Mouse (Mus musculus): ENCODE results near the gene Tmem121b. TPM values are rescaled to one million over a fixed set of nuclear protein-coding genes. Genes with fewer than 3 reads are reported as not detected.

Tmem121b gene
- total and polyA plus RNA-seq, 2 experiments from 2014 or later: 2.5 to 30.5 TPM

DNA sequence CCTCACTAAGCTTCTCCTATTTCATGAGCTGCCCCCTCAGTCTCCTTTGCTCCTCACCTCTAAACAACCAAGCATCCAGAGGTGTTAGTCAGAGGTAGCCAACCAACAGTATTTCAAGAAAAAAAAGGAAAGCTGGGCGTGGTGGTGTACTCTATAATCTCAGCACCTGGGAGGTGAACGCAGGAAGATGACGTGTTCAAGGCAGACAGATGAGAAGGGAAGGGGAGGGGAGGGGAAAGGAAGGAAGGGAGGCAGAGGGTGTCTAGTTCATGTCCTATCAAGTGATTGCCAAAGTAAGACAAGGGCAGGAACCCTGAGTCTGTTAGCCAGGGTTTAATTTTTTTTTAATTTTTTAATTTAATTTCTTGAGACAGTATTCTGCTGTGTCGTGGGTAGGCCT lies 15.0 kb upstream of the Tmem121b start:
- no peak for TF ChIP-seq CTCF (IDR thresholded peaks at IDR 0.05)
- Histone ChIP-seq H3K4me3 (ENCODE audit: low read depth, low read length) (no peak overlapping the region), H3K27me3 (ENCODE audit: insufficient read depth, low read length) (no peaks in the 10 kb centered on the region), H3K4me1 (ENCODE audit: insufficient read depth, low read length) (no peaks in the 10 kb centered on the region), H3K27ac (ENCODE audit: low read depth, low read length) (no peak overlapping the region), H3K4me2 (ENCODE audit: low read depth, low read length, poor library complexity, severe bottlenecking) (no peak overlapping the region), H3K36me3 (ENCODE audit: insufficient read depth, low read length) (peaks cover 22% of the 10 kb centered on the region), H3K9ac (replicated peaks; ENCODE audit: low read length, poor library complexity, severe bottlenecking) (no peak overlapping the region), H3K9me3 (ENCODE audit: low read length) (no peaks in the 10 kb centered on the region)
- WGBS: 88% methylated on average over 4 of the region's 4 CpGs
- ATAC-seq (ENCODE audit: low FRiP score) (no peak), DNase-seq (ENCODE audit: low spot score) (no peak)

GRCm38 (mm10) chr6:120505531-120505930 lies 11.9 kb upstream of the Tmem121b start:
- ATAC-seq (ENCODE audit: low FRiP score) (no peak), DNase-seq (ENCODE audit: low spot score) (peak; percentile 70)
- Histone ChIP-seq H3K4me1 (ENCODE audit: insufficient read depth, low read length) (no peaks in the 10 kb centered on the region), H3K4me2 (ENCODE audit: low read depth, low read length, poor library complexity, severe bottlenecking) (no peak overlapping the region), H3K27me3 (ENCODE audit: insufficient read depth, low read length) (no peaks in the 10 kb centered on the region), H3K27ac (ENCODE audit: low read depth, low read length) (no peak overlapping the region), H3K36me3 (ENCODE audit: insufficient read depth, low read length) (peaks cover 12% of the 10 kb centered on the region), H3K9me3 (ENCODE audit: low read length) (no peaks in the 10 kb centered on the region), H3K4me3 (ENCODE audit: low read depth, low read length) (no peak overlapping the region), H3K9ac (replicated peaks; ENCODE audit: low read length, poor library complexity, severe bottlenecking) (no peak overlapping the region)
- no peak for TF ChIP-seq CTCF (IDR thresholded peaks at IDR 0.05)
- 66% methylated on average over 4 of the region's 4 CpGs for WGBS

- no peak for DNase-seq (ENCODE audit: low spot score)
- no peak for TF ChIP-seq CTCF (IDR thresholded peaks at IDR 0.05)
- H3K27me3 ChIP-seq (ENCODE audit: insufficient read depth, low read length): no peaks in the 10 kb centered on the region
- no peak overlapping the region for H3K27ac ChIP-seq (ENCODE audit: low read depth, low read length)
- WGBS: 62% methylated on average over 3 of the region's 3 CpGs
- H3K4me2 ChIP-seq (ENCODE audit: low read depth, low read length, poor library complexity, severe bottlenecking): no peak overlapping the region
- ATAC-seq (ENCODE audit: low FRiP score): no peak
- no peak overlapping the region for H3K4me3 ChIP-seq (ENCODE audit: low read depth, low read length)
- no peaks in the 10 kb centered on the region for H3K4me1 ChIP-seq (ENCODE audit: insufficient read depth, low read length)
- no peak overlapping the region for H3K9ac ChIP-seq (replicated peaks; ENCODE audit: low read length, poor library complexity, severe bottlenecking)
- H3K9me3 ChIP-seq (ENCODE audit: low read length): no peaks in the 10 kb centered on the region
- H3K36me3 ChIP-seq (ENCODE audit: insufficient read depth, low read length): peaks cover 2% of the 10 kb centered on the region; the same call in 1 of the 2 replicates
Measured at GRCm38 (mm10) chr6:120504051-120504450, 10.4 kb upstream of the Tmem121b start.

GRCm38 (mm10) chr6:120496544-120496943 lies 2.9 kb upstream of the Tmem121b start:
- Histone ChIP-seq H3K9me3 (ENCODE audit: low read length) (no peaks in the 10 kb centered on the region), H3K9ac (replicated peaks; ENCODE audit: low read length, poor library complexity, severe bottlenecking) (no peak overlapping the region), H3K27me3 (ENCODE audit: insufficient read depth, low read length) (no peaks in the 10 kb centered on the region), H3K36me3 (ENCODE audit: insufficient read depth, low read length) (no peaks in the 10 kb centered on the region), H3K4me3 (ENCODE audit: low read depth, low read length) (no peak overlapping the region), H3K27ac (ENCODE audit: low read depth, low read length) (no peak overlapping the region), H3K4me2 (ENCODE audit: low read depth, low read length, poor library complexity, severe bottlenecking) (no peak overlapping the region), H3K4me1 (ENCODE audit: insufficient read depth, low read length) (peaks cover 5% of the 10 kb centered on the region)
- ATAC-seq (ENCODE audit: low FRiP score) (no peak), DNase-seq (ENCODE audit: low spot score) (peak; percentile 75)
- 39% methylated on average over 3 of the region's 3 CpGs for WGBS
- no peak for TF ChIP-seq CTCF (IDR thresholded peaks at IDR 0.05)

DNA sequence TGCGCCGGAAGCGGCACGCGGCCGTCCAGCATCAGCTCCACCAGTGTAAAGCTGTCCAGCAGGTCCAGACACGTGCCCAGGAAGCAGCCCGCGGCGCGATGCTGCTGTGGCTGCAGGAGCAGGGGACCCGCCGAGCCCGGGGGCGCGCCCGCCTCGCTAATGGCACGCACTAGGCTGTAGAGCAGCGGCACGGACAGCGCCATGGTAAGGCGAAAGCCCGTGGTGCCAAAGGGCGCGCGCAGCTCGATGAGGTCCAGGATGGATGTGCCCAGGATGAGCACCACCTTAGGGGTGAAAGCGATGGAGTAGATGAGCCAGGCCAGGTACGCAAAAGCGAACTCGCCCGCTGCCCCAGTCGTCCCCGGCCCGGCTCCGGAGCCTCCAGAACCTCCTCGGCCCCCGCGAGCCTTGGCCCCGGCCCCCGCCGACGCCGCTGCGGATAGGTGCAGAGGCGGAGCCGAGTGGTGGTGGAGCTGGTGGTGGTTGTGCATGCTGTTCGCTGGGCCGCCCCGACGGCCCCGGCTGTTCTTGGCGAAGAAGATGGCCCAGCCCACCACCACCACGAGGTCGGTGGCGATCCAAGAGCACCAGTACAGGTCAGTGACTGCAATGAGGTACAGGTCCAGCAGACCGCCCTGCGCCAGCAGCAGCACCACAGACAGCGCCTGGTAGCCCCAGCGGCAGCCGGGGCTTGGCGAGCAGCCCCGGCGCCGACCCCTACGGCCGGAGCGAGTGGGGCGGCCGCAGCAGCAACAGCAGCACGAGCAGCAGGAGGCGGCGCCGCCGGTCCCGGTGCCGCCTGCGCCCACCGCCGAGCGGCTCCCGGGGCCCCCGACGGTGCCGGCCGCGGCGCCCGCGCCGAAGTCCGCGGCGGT lies 871 bp downstream of the Tmem121b start:
- peaks cover 16% of the 10 kb centered on the region for H3K4me1 ChIP-seq (ENCODE audit: insufficient read depth, low read length)
- no peak for DNase-seq (ENCODE audit: low spot score)

DNA sequence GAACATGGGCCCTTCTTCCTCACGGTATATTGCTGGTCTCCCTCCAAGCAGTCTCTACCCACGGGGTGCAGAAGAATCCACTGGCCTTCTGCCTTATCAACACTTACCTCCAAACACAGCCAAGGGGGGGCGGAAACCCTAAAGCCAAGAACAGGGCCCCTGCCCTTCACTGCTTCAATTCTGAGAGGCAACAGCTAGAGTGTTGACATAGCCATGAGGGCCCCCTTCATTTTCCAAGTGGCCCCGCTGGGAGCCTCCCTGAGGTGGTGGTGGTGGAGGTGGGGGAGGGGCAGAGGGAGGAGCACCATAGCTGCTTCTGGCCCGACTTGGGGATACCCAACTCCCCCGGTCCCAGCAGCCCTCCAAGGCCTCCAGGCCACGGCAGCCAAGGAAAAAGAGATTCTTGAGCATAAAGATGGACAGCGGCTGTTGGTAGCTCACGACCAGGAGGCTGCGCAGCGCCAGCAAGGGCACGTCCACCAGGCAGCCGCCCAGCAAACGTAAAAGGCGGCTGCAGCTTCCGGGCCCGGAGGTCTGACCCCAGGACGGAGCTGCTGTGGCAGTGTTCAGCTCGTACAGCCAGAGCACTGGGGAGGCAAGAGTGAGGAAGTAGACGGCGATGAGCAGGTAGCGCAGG lies 1.6 kb downstream of the Tmem121b start:
- H3K36me3 ChIP-seq (ENCODE audit: insufficient read depth, low read length): no peaks in the 10 kb centered on the region
- peaks cover 16% of the 10 kb centered on the region for H3K4me1 ChIP-seq (ENCODE audit: insufficient read depth, low read length)
- no peak for TF ChIP-seq CTCF (IDR thresholded peaks at IDR 0.05)
- H3K27me3 ChIP-seq (ENCODE audit: insufficient read depth, low read length): no peaks in the 10 kb centered on the region
- H3K9me3 ChIP-seq (ENCODE audit: low read length): no peaks in the 10 kb centered on the region
- ATAC-seq (ENCODE audit: low FRiP score) (no peak), DNase-seq (ENCODE audit: low spot score) (no peak)
- WGBS: 9% methylated on average over 22 of the region's 22 CpGs
- H3K4me3 ChIP-seq (ENCODE audit: low read depth, low read length): peak overlapping the region; percentile 74
- H3K9ac ChIP-seq (replicated peaks; ENCODE audit: low read length, poor library complexity, severe bottlenecking): peak overlapping the region; percentile 81
- no peak overlapping the region; the same call in 1 of the 2 replicates for H3K27ac ChIP-seq (ENCODE audit: low read depth, low read length)
- H3K4me2 ChIP-seq (ENCODE audit: low read depth, low read length, poor library complexity, severe bottlenecking): peak overlapping the region; percentile 69

More for the DNA sequence above, 871 bp downstream of the Tmem121b start:
- under 1% methylated on average over 77 of the region's 95 CpGs for WGBS
- Histone ChIP-seq H3K27ac (ENCODE audit: low read depth, low read length) (peak overlapping the region; percentile 87), H3K9ac (replicated peaks; ENCODE audit: low read length, poor library complexity, severe bottlenecking) (peak overlapping the region; percentile 81), H3K9me3 (ENCODE audit: low read length) (no peaks in the 10 kb centered on the region), H3K4me3 (ENCODE audit: low read depth, low read length) (peak overlapping the region; percentile 74), H3K27me3 (ENCODE audit: insufficient read depth, low read length) (no peaks in the 10 kb centered on the region), H3K4me2 (ENCODE audit: low read depth, low read length, poor library complexity, severe bottlenecking) (peak overlapping the region; percentile 69), H3K36me3 (ENCODE audit: insufficient read depth, low read length) (no peaks in the 10 kb centered on the region)
- ATAC-seq (ENCODE audit: low FRiP score): peak; percentile 32
- TF ChIP-seq CTCF (IDR thresholded peaks at IDR 0.05): no peak

All from midbrain, postnatal 0 days (tissue).